Mouse (Mus musculus) liver, postnatal 0 days (tissue): ENCODE measurements at regions not wholly inside any gene's neighbourhood (a gene's known extent, or its start where the extent isn't known, plus 50 kb on each side); places are given as distances from the start of the nearest gene placed in this dataset.

Experiments used
- CTCF ChIP-seq: sonication (generic); IDR thresholded peaks from 2 replicates; pipeline ENCODE4 v1.5.1; 2016; ENCODE audit warnings: antibody characterized with exemption, low read depth
- EP300 ChIP-seq: IDR thresholded peaks from 2 replicates; pipeline ENCODE4 v1.6.1; 2016; ENCODE audit warnings: antibody characterized with exemption, low read depth, mild to moderate bottlenecking

DNA sequence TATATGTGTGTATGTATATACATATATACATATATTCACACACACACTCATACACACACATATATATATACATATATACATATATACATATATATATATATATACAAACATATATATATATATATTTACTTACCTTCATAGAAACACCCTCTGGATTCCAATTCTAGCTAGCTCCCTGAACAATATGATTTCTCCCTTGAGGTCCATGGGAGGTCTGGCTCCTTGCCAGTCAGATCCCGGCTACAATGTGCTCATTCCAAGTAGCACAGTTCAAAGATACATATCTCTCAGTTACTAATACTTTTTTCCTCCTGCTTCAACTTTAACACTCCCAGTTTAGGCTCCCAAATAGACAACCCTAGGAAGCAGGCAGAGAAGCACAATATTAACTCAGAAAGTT, 624.8 kb upstream of the Gm19410 start:
- no peak for TF ChIP-seq CTCF
- no peak for TF ChIP-seq EP300
